Mouse (Mus musculus): Measurements from ENCODE around the gene Chchd6.
A peak's percentile ranks its signal among the peaks of the same experiment; 100 is the strongest.

Chchd6 gene

DNA sequence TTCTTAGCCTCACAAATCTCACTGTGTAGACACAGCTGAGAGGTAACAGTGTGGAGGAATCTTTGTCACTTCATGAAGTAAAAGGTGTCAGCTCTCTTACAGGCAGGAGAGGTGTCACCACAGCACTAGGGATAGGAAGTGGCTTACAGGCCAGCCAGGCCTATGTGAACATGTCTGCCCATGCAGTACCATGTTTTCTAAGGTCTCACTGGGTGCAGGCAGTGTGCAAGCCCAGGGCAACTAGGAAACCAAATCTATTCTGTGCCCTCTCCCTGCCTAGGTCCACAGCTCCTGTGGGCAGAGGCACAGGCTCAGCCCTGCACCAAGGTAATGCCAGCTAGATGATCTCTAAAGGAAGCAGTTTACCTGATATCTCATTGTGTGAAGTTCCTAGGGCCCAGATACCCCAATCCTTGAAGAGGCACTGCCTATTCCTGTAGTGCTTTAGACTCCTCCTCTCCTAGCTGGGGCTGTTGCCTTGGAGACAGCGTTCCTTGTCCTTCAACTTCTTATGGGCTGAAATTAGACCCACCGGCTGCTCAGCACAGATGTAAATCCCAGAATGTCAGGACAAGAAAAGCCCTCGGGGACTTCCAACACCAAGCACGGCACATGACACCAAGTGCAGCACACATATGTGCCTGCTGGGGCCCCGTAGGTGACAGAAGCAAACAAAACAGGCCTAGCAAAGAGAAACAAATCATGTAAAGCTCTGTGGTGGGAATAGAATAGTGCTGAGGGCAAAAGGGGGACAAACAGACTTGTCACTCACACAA lies 10.6 kb downstream of the Chchd6 start:
- no peak for DNase-seq

DNA sequence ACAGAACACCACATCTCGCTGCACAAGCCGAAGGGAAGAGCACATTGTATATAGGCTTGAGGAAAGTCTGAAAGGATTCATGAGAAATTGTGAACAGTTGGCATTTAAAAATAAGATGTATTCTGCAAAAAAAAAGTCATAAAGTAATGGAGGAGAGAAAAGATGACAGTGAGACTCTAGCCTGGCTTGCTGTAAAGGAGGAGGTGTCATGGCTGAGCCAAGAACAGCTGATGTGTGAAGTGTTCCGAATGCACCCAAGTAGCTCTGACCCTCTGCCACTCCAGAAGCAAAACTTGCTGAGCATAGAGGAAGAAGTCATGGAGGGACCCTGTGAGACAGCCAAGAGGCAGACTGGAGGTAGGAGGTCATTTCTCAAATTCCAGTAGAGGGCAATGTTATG lies 12.3 kb downstream of the Chchd6 start:
- DNase-seq = no peak

GRCm38 (mm10) chr6:89574641-89575040 lies 20.8 kb downstream of the Chchd6 start:
- DNase-seq = no peak

DNA sequence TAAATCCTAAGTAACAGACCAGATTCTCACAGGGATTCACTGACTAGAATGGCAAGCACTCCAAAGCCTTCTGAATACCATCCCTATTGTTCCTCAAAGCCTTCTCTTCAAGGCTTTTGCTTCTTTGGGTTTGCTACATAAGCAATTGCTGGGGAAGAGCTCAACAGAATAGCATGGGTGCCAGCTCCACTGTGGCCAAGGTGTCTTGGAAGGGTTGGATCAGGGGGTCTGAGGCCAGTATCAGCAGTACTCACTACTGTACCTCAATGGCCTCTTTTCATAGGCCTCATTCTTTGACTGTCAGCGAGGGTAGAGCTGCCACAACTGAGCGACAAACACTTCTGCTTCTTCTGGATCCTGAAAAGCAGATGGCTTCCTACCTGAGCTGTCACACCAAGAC lies 21.7 kb downstream of the Chchd6 start:
- no peak for DNase-seq

- DNase-seq = no peak
Measured at GRCm38 (mm10) chr6:89572921-89573636, 22.4 kb downstream of the Chchd6 start.

DNA sequence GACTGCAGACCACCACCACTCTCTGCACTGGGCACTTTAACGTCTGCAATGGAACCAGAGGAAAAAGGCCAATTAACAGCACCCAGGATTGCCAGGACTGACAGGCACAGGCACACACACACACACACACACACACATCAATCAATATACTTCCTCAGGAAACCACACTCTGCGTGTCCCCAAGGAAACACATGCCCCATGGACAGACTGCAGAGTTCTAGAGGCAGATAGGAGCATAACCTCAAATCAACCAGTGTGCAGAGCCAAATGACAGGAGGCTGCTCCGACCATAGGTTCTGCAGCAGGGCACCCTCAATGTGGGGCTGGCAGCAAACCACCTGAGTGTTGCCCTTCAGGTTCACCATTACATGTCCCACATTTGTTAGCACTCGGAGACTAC lies 26.1 kb downstream of the Chchd6 start:
- no peak for DNase-seq

- DNase-seq = no peak
Measured at GRCm38 (mm10) chr6:89566740-89567139, 28.7 kb downstream of the Chchd6 start.

DNA sequence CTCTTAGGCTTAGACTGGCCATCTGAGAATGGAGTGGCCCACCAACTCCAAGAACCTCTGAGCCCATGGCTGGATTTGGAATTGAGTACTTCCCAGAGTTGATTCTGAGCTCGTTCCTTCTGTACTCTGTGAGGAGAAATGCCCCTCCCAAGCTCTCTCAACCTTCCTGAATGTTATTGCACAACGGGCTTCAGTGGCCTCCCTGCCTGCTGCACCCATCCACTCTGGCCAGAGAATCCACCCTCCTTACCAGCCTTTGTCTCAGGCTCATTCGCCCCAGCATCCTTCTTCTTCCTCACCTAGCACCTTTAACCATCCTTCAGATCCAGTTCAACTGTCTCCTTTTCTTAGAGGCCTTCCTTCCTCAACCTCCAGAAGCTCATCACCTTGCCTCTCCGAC lies 32.1 kb downstream of the Chchd6 start:
- DNase-seq = no peak

DNA sequence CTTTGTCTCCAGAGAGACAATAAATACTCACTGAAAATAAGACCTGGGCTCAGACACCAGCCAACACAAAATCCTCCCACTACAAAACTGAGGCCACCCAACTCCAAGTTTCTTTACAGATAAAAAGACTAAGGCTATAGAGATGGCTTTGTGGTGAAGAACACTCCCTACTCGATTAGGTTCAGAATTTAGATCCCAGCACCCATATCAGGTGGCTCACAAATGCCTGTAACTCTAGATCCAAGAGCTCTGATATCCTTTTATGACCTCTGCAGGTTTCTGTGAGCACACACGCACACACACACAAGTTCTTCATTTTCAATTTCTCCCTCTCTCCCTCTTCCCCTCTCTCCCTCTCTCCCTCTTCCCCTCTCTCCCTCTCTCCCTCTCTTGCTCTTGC lies 34.6 kb downstream of the Chchd6 start:
- DNase-seq = no peak

- no peak for DNase-seq
Measured at GRCm38 (mm10) chr6:89557654-89558053, 37.8 kb downstream of the Chchd6 start.

- DNase-seq = no peak
Measured at GRCm38 (mm10) chr6:89556566-89556965, 38.9 kb downstream of the Chchd6 start.

- no peak for DNase-seq
Measured at GRCm38 (mm10) chr6:89555971-89556370, 39.5 kb downstream of the Chchd6 start.

DNA sequence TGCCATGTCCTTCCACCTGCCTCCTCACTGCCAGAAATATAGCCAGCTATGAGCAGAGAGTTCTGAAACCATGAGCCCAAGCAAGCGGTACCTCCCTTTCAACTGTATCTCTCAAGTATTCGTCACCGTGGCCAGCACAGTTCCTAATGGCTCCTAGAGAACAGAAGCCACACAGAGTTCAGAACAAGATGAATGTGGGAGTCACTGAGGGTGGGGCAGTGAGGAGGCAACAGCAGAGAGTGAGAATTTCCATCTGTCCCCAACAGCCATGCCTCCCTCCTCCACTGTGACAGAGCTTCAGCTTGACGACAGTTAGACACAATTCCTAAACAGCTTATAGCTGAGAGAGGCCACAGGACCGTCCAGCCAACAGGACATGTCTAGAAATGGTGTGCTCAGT lies 41.4 kb downstream of the Chchd6 start:
- DNase-seq = no peak

- DNase-seq = peak; percentile 82
Measured at GRCm38 (mm10) chr6:89553012-89553704, 42.3 kb downstream of the Chchd6 start.

DNA sequence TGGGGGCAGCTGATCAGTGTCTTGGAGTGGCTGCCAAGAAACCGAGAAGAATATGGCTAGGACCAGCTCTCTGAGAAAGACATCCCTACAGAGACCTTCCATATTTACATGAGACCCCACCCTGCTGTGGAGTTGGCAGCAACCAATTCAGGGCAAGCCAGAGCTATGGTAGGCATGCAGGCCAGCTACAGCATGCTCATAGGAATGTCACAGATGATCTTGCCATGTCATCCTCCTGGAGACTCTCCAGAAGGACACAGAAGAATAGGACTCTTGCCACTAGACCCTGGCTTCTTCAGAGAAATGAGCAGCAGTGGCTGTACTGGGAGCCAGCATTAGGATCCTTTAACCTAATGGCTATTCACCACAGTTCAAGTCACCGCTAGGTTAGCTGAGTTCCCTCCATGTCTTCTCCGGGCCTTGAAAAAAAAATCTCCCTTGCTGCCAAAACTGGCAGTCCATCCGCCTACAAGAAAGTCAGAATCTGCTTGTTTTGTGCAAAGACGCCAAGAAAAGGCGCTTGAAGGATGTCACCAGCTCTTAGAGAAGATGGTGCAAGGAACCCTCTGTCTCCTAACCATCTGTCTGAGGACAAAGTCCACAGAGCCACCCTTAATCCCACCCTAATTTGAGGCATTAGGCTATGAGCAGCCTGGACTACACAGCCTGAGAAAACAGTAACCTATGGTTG lies 43.0 kb downstream of the Chchd6 start:
- peak; percentile 19 for DNase-seq

DNA sequence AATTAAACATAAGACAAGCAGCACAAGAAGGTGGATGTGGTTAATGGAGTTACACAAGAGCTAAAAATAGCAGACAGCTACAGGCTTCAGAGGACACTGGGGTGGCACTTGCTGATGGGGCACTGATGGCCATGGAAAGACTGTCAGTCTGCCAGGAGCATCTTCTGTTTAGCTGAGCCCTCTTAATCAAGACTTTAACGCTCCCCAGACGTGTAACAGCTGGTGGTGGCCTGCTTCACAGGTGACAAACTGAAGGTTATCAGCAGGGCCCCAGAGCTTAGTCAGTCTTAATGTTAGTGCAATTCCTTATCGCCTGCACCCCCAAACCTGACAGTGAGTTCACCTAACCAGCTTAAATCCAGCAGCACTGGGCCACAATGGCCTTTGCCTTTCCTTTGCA lies 46.3 kb downstream of the Chchd6 start:
- no peak for DNase-seq

GRCm38 (mm10) chr6:89547951-89548350 lies 47.5 kb downstream of the Chchd6 start:
- DNase-seq = no peak

GRCm38 (mm10) chr6:89538102-89538751 lies 57.2 kb downstream of the Chchd6 start:
- DNase-seq = no peak

DNA sequence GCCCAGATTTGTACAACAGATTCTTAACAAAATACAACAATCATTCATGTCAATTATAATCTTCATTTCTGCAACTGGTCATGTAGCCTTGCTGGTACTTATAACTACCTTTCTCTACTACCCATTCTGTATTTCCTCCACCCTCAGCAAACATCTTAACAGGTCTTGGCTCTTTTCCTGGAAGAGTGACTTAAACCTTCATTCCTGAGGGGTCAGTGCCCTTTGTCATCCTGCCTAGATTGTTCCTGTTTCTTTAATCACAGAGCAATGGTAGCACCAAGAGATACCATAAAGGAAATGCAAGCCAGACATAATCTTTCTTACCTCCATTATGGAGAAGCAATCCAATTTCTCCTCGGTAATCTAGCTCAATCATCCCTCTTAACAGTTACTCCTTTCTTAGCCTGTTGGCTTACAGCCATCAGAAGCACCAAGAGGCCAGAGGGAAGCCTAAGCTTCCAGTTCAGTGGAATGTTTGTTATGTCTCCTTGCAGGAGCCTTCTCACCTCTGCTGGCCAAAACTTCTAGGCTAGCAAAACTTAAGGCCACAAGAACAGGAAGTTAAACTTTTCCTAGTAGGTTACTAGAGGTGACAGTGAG lies 59.7 kb downstream of the Chchd6 start:
- DNase-seq = no peak

- peak; percentile 56 for DNase-seq
Measured at GRCm38 (mm10) chr6:89524766-89525165, 70.7 kb downstream of the Chchd6 start.

DNA sequence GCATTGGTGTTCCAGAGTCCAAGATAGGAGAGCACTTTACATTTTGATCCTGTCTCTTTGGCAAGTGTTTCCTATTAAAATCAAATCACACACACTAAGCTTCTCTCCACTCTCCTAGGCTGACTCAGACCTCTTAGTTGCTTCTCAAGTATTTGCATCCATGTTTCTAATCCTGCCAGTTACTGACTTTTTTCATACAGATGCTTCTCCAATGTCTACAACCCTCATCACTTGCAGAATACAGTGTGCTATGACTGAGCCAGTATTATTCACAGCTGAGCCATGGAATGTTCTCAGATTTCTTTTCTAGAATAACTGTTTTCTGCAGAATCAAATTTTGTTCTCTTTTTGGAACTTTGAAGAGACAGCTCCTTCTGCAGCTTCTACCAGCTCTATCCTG lies 85.3 kb downstream of the Chchd6 start:
- no peak for DNase-seq

DNA sequence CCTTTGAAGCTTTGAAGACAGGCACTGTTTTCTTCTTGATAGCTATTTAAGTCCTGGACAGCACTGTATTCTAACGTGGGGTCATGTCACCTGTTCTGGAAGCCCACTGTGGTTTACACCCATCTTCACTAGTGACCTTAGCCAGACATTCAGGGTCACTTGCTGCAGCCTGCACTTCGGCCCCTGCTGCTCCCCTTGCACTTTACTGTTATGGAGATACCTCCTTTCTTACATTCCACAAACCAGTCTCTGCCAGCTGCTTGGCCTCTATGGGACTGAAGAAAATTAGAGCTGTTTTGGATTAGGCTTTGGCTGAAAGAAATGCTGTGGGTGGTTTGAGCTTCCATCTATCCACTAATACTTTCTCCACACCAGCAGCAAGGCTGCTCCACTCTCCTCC lies 86.7 kb downstream of the Chchd6 start:
- DNase-seq = no peak
